Mouse (Mus musculus) MEL (cell line): Measurements from ENCODE around the gene Tbc1d1. TPM values are rescaled to one million over a fixed set of nuclear protein-coding genes. Genes with fewer than 3 reads are reported as not detected.
A peak's percentile ranks its signal among the peaks of the same experiment; 100 is the strongest.

Source experiments
- DNase-seq: peaks from one replicate; pipeline ENCODE4 v3.0.0; 2011; ENCODE audit warnings: low read depth, low spot score
- H3K27ac ChIP-seq: 2 replicates; pipeline ENCODE4 v1.5.1; 2012; ENCODE audit warnings: low read depth, mild to moderate bottlenecking, control low read depth, low read length, moderate library complexity; ENCODE audit not compliant: control insufficient read depth
- H3K27me3 ChIP-seq, 2 experiments: fragments of 150-350 bp in 1 of 2; sonication (generic) in 1 of 2; 2 replicates each; pipeline ENCODE4 v1.6.1; 2012; ENCODE audit warnings: low read length in 2 of 2, mild to moderate bottlenecking in 2 of 2, improper control_type of control experiment in 1 of 2, moderate library complexity in 1 of 2; ENCODE audit not compliant: insufficient read depth in 2 of 2, control insufficient read depth in 1 of 2
- H3K36me3 ChIP-seq, 2 experiments: 2 replicates each; pipeline ENCODE4 v1.6.1; 2012 to 2014; ENCODE audit warnings: low read length in 2 of 2, improper control_type of control experiment in 1 of 2, inconsistent platforms in 1 of 2, mild to moderate bottlenecking in 1 of 2; ENCODE audit not compliant: insufficient read depth in 2 of 2, control insufficient read depth in 1 of 2
- H3K4me1 ChIP-seq, 2 experiments: fragments of 150-350 bp in 1 of 2; sonication (generic) in 1 of 2; 2 replicates each; pipeline ENCODE4 v1.6.1; 2012; ENCODE audit warnings: low read length in 2 of 2, improper control_type of control experiment in 1 of 2, mild to moderate bottlenecking in 1 of 2; ENCODE audit not compliant: insufficient read depth in 2 of 2, control insufficient read depth in 1 of 2
- H3K4me3 ChIP-seq, 2 experiments: fragments of 150-350 bp in 1 of 2; sonication (generic) in 1 of 2; 2 replicates each; pipeline ENCODE4 v1.5.1; 2012; ENCODE audit warnings: low read depth in 2 of 2, low read length in 2 of 2, mild to moderate bottlenecking in 2 of 2, moderate library complexity in 2 of 2, control low read depth in 1 of 2, improper control_type of control experiment in 1 of 2; ENCODE audit not compliant: control insufficient read depth in 1 of 2, insufficient read depth in 1 of 2
- H3K79me2 ChIP-seq: 2 replicates; pipeline ENCODE4 v1.6.1; 2012; ENCODE audit warnings: mild to moderate bottlenecking, low read length, moderate library complexity; ENCODE audit not compliant: control insufficient read depth, poor library complexity, insufficient read depth
- H3K9ac ChIP-seq: 2 replicates; pipeline ENCODE4 v1.6.1; 2012; ENCODE audit warnings: low read depth, mild to moderate bottlenecking, control low read depth, low read length, moderate library complexity; ENCODE audit not compliant: control insufficient read depth, poor library complexity, severe bottlenecking
- H3K9me3 ChIP-seq: fragments of 150-350 bp; sonication (generic); replicated peaks from 2 replicates; pipeline ENCODE4 v1.6.1; 2012; ENCODE audit warnings: mild to moderate bottlenecking, low read length, improper control_type of control experiment, moderate library complexity; ENCODE audit not compliant: insufficient read depth
- CHD1 ChIP-seq: IDR thresholded peaks from 2 replicates; pipeline ENCODE4 v1.6.1; 2012; ENCODE audit warnings: low read depth, mild to moderate bottlenecking, inconsistent platforms, low read length, improper control_type of control experiment
- CHD2 ChIP-seq: IDR thresholded peaks from 2 replicates; pipeline ENCODE4 v1.6.1; 2011; ENCODE audit warnings: low read length, improper control_type of control experiment
- CTCF ChIP-seq, 3 experiments: IDR thresholded peaks in 2 of 3; conservative IDR thresholded peaks in 1 of 3; 2 replicates each; pipeline ENCODE4 v1.5.1; 2011 to 2012; ENCODE audit warnings: low read length in 3 of 3, low read depth in 2 of 3, mild to moderate bottlenecking in 2 of 3, improper control_type of control experiment in 1 of 3, inconsistent platforms in 1 of 3, mixed read lengths in 1 of 3, moderate library complexity in 1 of 3; ENCODE audit not compliant: control insufficient read depth in 1 of 3, insufficient read depth in 1 of 3, poor library complexity in 1 of 3, severe bottlenecking in 1 of 3
- ELF1 ChIP-seq: IDR thresholded peaks from 2 replicates; pipeline ENCODE4 v1.6.1; 2014; ENCODE audit warnings: low read depth, mild to moderate bottlenecking, inconsistent platforms, low read length, improper control_type of control experiment, moderate library complexity
- ETS1 ChIP-seq: IDR thresholded peaks from 2 replicates; pipeline ENCODE4 v1.6.1; 2012; ENCODE audit warnings: low read depth, mild to moderate bottlenecking, inconsistent platforms, low read length, improper control_type of control experiment, moderate library complexity
- GABPA ChIP-seq: IDR thresholded peaks from 2 replicates; pipeline ENCODE4 v1.6.1; 2012; ENCODE audit warnings: low read depth, mild to moderate bottlenecking, inconsistent platforms, low read length, improper control_type of control experiment, moderate library complexity
- JUND ChIP-seq: IDR thresholded peaks from 2 replicates; pipeline ENCODE4 v1.6.1; 2011; ENCODE audit warnings: low read depth, mild to moderate bottlenecking, improper control_type of control experiment, low read length
- KAT2A ChIP-seq: conservative IDR thresholded peaks from 2 replicates; pipeline ENCODE4 v1.6.1; 2012; ENCODE audit warnings: low read depth, low read length, improper control_type of control experiment, inconsistent platforms
- MAFK ChIP-seq: IDR thresholded peaks from 2 replicates; pipeline ENCODE4 v1.6.1; 2011; ENCODE audit warnings: low read depth, mild to moderate bottlenecking, low read length, improper control_type of control experiment, borderline replicate concordance
- MAX ChIP-seq: IDR thresholded peaks from 2 replicates; pipeline ENCODE4 v1.6.1; 2011; ENCODE audit warnings: low read length, improper control_type of control experiment
- MEF2A ChIP-seq: IDR thresholded peaks from 2 replicates; pipeline ENCODE4 v1.6.1; 2014; ENCODE audit warnings: low read depth, mild to moderate bottlenecking, inconsistent platforms, low read length, improper control_type of control experiment; ENCODE audit not compliant: poor library complexity, insufficient replicate concordance, severe bottlenecking; ENCODE audit errors: extremely low read depth
- MXI1 ChIP-seq: IDR thresholded peaks from 2 replicates; pipeline ENCODE4 v1.6.1; 2011; ENCODE audit warnings: mild to moderate bottlenecking, low read depth, low read length, improper control_type of control experiment
- MYC ChIP-seq: IDR thresholded peaks from 2 replicates; pipeline ENCODE4 v1.6.1; 2011; ENCODE audit warnings: low read depth, mild to moderate bottlenecking, low read length, improper control_type of control experiment, moderate library complexity
- POLR2A ChIP-seq, 2 experiments: IDR thresholded peaks; 2 replicates each; pipeline ENCODE4 v1.6.1; 2011 to 2012; ENCODE audit warnings: low read length in 2 of 2, mild to moderate bottlenecking in 2 of 2, control low read depth in 1 of 2, improper control_type of control experiment in 1 of 2, low read depth in 1 of 2, moderate library complexity in 1 of 2; ENCODE audit not compliant: control insufficient read depth in 1 of 2, insufficient read depth in 1 of 2, poor library complexity in 1 of 2
- POLR2AphosphoS2 ChIP-seq: IDR thresholded peaks from 2 replicates; pipeline ENCODE4 v1.6.1; 2011; ENCODE audit warnings: low read length, improper control_type of control experiment
- POLR2AphosphoS5 ChIP-seq: IDR thresholded peaks from 2 replicates; pipeline ENCODE4 v1.6.1; 2012; ENCODE audit warnings: low read depth, borderline replicate concordance, mild to moderate bottlenecking, inconsistent platforms, low read length, moderate library complexity, mixed read lengths
- RAD21 ChIP-seq: IDR thresholded peaks from 2 replicates; pipeline ENCODE4 v1.6.1; 2011; ENCODE audit warnings: mild to moderate bottlenecking, low read depth, low read length, improper control_type of control experiment
- SMC3 ChIP-seq: IDR thresholded peaks from 2 replicates; pipeline ENCODE4 v1.6.1; 2011; ENCODE audit warnings: low read depth, low read length, improper control_type of control experiment
- TAL1 ChIP-seq: IDR thresholded peaks from 2 replicates; pipeline ENCODE4 v1.6.1; 2012; ENCODE audit warnings: mild to moderate bottlenecking, inconsistent platforms, low read length, moderate library complexity, mixed read lengths
- TBP ChIP-seq: IDR thresholded peaks from 2 replicates; pipeline ENCODE4 v1.8.0; 2011; ENCODE audit warnings: low read depth, low read length, improper control_type of control experiment
- UBTF ChIP-seq: IDR thresholded peaks from 2 replicates; pipeline ENCODE4 v1.6.1; 2012; ENCODE audit warnings: low read depth, mild to moderate bottlenecking, inconsistent platforms, low read length, improper control_type of control experiment, moderate library complexity, borderline replicate concordance; ENCODE audit not compliant: insufficient read depth
- USF1 ChIP-seq: IDR thresholded peaks from 2 replicates; pipeline ENCODE4 v1.6.1; 2014; ENCODE audit warnings: low read depth, mild to moderate bottlenecking, inconsistent platforms, low read length, improper control_type of control experiment, moderate library complexity
- USF2 ChIP-seq, 2 experiments: IDR thresholded peaks; 2 replicates each; pipeline ENCODE4 v1.6.1; 2011 to 2012; ENCODE audit warnings: improper control_type of control experiment in 2 of 2, low read length in 2 of 2, borderline replicate concordance in 1 of 2, inconsistent platforms in 1 of 2, low read depth in 1 of 2, mild to moderate bottlenecking in 1 of 2; ENCODE audit not compliant: insufficient read depth in 1 of 2
- ZC3H11A ChIP-seq: IDR thresholded peaks from 2 replicates; pipeline ENCODE4 v1.6.1; 2012; ENCODE audit warnings: low read depth, mild to moderate bottlenecking, inconsistent platforms, low read length, improper control_type of control experiment
- ZKSCAN1 ChIP-seq: IDR thresholded peaks from 2 replicates; pipeline ENCODE4 v1.6.1; 2012; ENCODE audit warnings: low read depth, mild to moderate bottlenecking, inconsistent platforms, low read length, improper control_type of control experiment, moderate library complexity
- ZNF384 ChIP-seq: IDR thresholded peaks from 2 replicates; pipeline ENCODE4 v1.6.1; 2012; ENCODE audit warnings: low read depth, mild to moderate bottlenecking, inconsistent platforms, low read length, improper control_type of control experiment
- polyA plus RNA-seq, 2 experiments: library from polyadenylated mRNA; stranded (reverse) in 1 of 2; unstranded in 1 of 2; fragments of >175 nt in 1 of 2; fragments of >200 nt in 1 of 2; gene quantifications; 2 replicates each; pipeline versions ENCODE4 v1.2.1 to v1.2.4; 2012; ENCODE audit warnings: low replicate concordance in 2 of 2, low read depth in 1 of 2; ENCODE audit not compliant: insufficient read length in 2 of 2, insufficient read depth in 1 of 2, missing spikeins in 1 of 2
- total RNA-seq: library from RNA; depleted of rRNA; stranded (reverse); fragments of 300-350 nt; gene quantifications from 2 replicates; pipeline ENCODE4 v1.2.3, GENCODE M21; 2012

The Tbc1d1 gene
- total and polyA plus RNA-seq, 3 experiments, result 22.5 to 24.4 TPM; not detected in 1

DNA sequence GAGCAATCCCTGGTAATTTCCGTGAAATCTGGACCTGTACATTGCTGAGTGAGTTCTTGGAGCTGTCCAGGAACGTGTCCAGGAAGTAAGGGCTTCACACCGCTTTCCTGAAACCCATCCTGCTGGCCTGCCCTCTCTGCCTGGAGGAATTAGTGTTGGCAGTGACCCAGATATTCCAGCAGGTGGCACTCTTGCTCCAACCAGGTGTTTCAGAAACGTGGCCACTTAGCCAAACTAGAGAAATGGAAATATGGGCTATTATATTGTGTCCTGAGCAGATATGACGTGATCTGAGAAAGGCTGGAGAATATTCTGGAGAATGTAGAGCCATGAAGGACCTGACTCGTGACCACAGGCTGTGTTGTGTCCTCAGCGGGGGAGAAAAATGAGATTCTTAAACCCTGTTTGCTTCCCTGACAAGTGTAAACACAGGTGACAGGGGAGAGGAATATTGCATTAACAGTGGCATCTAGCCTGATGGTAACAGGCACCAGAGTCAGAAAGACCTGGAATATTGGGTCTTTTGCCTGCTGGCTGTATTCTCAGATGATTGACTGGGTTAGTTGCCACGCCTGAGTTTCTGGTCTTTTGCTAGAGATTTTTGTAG, 226.4 kb downstream of the Tbc1d1 start (continued):
- TF ChIP-seq KAT2A (no peak), USF1 (no peak), ZNF384 (peak; percentile 53), POLR2AphosphoS2 (no peak), TBP (no peak), JUND (no peak), UBTF (no peak), CTCF (IDR thresholded peaks at IDR 0.05 in 2 of 3, conservative IDR thresholded peaks at IDR 0.05 in 1 of 3; ENCODE audit: control insufficient read depth in 1 of 3, insufficient read depth in 1 of 3, low read depth in 2 of 3, low read length in 3 of 3, poor library complexity in 1 of 3, severe bottlenecking in 1 of 3) (peak; percentile 90 to 97 (median 93); a peak in 5 of 6 replicates), POLR2AphosphoS5 (no peak), MEF2A (no peak), POLR2A (IDR thresholded peaks at IDR 0.05; ENCODE audit: control insufficient read depth in 1 of 2, insufficient read depth in 1 of 2, low read depth in 1 of 2, low read length in 2 of 2, poor library complexity in 1 of 2) (no peak), RAD21 (no peak; the same call in none of the 2 replicates), MYC (peak; percentile 90), ZKSCAN1 (no peak), CHD1 (no peak), ETS1 (no peak), CHD2 (no peak), MAFK (no peak), MAX (peak; percentile 67; the same call in 1 of the 2 replicates), ZC3H11A (peak; percentile 98)

DNA sequence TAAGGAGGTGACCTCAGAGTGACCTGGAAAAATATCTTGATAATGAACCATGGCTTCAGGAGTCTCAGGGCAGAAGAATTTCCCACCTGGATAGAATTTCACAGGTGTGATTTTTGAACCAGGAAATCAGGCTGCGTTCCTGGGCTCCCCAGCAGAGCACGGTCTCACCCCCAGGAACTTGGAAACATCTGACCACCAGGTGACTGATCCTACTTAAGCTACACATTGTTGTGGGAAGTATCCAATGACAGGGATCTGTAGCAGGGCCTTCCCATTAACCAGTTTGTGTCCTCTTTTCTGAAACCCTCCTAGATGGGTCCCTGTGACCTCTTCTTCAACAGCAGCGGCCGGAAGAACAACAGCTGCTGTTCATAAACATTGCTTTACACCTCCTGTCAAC, 227.1 kb downstream of the Tbc1d1 start:
- no peak overlapping the region for H3K4me3 ChIP-seq
- no peak for DNase-seq
- TF ChIP-seq CHD1 (no peak), UBTF (no peak), GABPA (no peak), MAFK (no peak), USF2 (IDR thresholded peaks at IDR 0.05; ENCODE audit: borderline replicate concordance in 1 of 2, insufficient read depth in 1 of 2, low read depth in 1 of 2, low read length in 2 of 2) (no peak), RAD21 (no peak), ELF1 (no peak), MXI1 (no peak), MAX (no peak), SMC3 (no peak), TAL1 (no peak)
- peaks cover 0 to 4% of the 10 kb centered on the region in 2 experiments; a peak in 1 of 4 replicates for H3K4me1 ChIP-seq
- no peaks in the 10 kb centered on the region for H3K79me2 ChIP-seq
- no peaks in the 10 kb centered on the region for H3K27me3 ChIP-seq
- H3K9me3 ChIP-seq, result no peaks in the 10 kb centered on the region
- H3K9ac ChIP-seq, result no peak overlapping the region
- no peak overlapping the region for H3K27ac ChIP-seq
- peaks cover 0 to 2% of the 10 kb centered on the region in 2 experiments; a peak in 1 of 4 replicates for H3K36me3 ChIP-seq
